Comparison of ENCODE assay signal across 21 mouse cellular contexts in genomic region chr1:146967993-146968392, GRCm38 (mm10).
A peak's percentile ranks its signal among the peaks of the same experiment; 100 is the strongest.
DNase-seq lines count a peak whose midpoint lies in the region; ATAC-seq and TF ChIP-seq lines count a peak whose summit lies in the region.
"Had no signal": no experiment of that assay in that cellular context is flagged by ENCODE, and none has a peak within 500 bp of the region (broad histone marks: within the 10 kb centered on the region; RNA-seq: fewer than 3 reads in every experiment).

No protein-coding gene starts in this region.

- no peak overlapping the region for H3K4me3 ChIP-seq in liver, adult 2 months (ENCODE audit: insufficient read depth, low read depth, low read length)
- no peak overlapping the region for H3K4me3 ChIP-seq in liver, postnatal 0 days (ENCODE audit: low read depth, low read length)
- H3K4me3 ChIP-seq: embryonic facial prominence, embryonic 10.5 days; embryonic facial prominence, embryonic 12.5 days; forebrain, embryonic 13.5 days; forebrain, embryonic 15.5 days had no signal

- no peaks in the 10 kb centered on the region for H3K9me3 ChIP-seq in liver, postnatal 0 days (ENCODE audit: low read length)
- H3K9me3 ChIP-seq: embryonic facial prominence, embryonic 10.5 days; embryonic facial prominence, embryonic 12.5 days; forebrain, embryonic 13.5 days; forebrain, embryonic 15.5 days had no signal

- ATAC-seq in liver, postnatal 0 days, result no peak
- ATAC-seq in granulocyte monocyte progenitor cell, adult 5-6 weeks (replicated peaks; ENCODE audit: poor library complexity, severe bottlenecking), result peak; percentile 98
- ATAC-seq in megakaryocyte, adult 5-6 weeks (ENCODE audit: poor library complexity, severe bottlenecking), result peak; percentile 94
- ATAC-seq: forebrain, embryonic 13.5 days; forebrain, embryonic 15.5 days; forebrain, postnatal 0 days had no signal

- no peaks in the 10 kb centered on the region for H3K79me2 ChIP-seq in liver, adult 2 months (ENCODE audit: control insufficient read depth, insufficient read depth, low read length)

- peak; percentile 31 for DNase-seq in liver, adult 2 months (ENCODE audit: extremely low read depth, low read depth, low spot score)
- no peak for DNase-seq in liver, postnatal 0 days
- peak; percentile 21 for DNase-seq in splenic B cell, adult 2 months (ENCODE audit: low read depth, low spot score)
- DNase-seq in right cerebral cortex, postnatal 10 days (ENCODE audit: low spot score in 2 of 2), result no peak
- DNase-seq in left cerebral cortex, adult 18-20 months (ENCODE audit: low spot score in 2 of 2), result no peak
- no peak for DNase-seq in kidney, adult 9 months
- DNase-seq: adrenal gland, adult 8-10 months; adrenal gland, postnatal 14 days; adrenal gland, postnatal 36 days; cerebellum, adult 11-12 months; cerebellum, adult 8-10 months; cerebellum, adult 9-11 months; cerebellum, postnatal 14 days; cerebellum, postnatal 36 days; forebrain, postnatal 0 days had no signal

- H3K36me3 ChIP-seq in liver, adult 2 months (ENCODE audit: control insufficient read depth, insufficient read depth, low read length), result no peaks in the 10 kb centered on the region
- no peaks in the 10 kb centered on the region for H3K36me3 ChIP-seq in liver, postnatal 0 days (replicated peaks; ENCODE audit: insufficient read depth, low read length)
- H3K36me3 ChIP-seq in splenic B cell, adult 2 months (ENCODE audit: control insufficient read depth, insufficient read depth, low read length, poor library complexity, severe bottlenecking), result no peaks in the 10 kb centered on the region
- H3K36me3 ChIP-seq: embryonic facial prominence, embryonic 10.5 days; embryonic facial prominence, embryonic 12.5 days; forebrain, embryonic 15.5 days had no signal

- no peaks in the 10 kb centered on the region for H3K27me3 ChIP-seq in liver, adult 2 months (ENCODE audit: control insufficient read depth, insufficient read depth, low read length)
- no peaks in the 10 kb centered on the region for H3K27me3 ChIP-seq in liver, postnatal 0 days (ENCODE audit: insufficient read depth, low read length)
- H3K27me3 ChIP-seq in splenic B cell, adult 2 months (ENCODE audit: control insufficient read depth, insufficient read depth, low read length, poor library complexity, severe bottlenecking), result no peaks in the 10 kb centered on the region
- H3K27me3 ChIP-seq: embryonic facial prominence, embryonic 12.5 days; forebrain, embryonic 13.5 days; forebrain, embryonic 15.5 days had no signal

- no peak for TF ChIP-seq CTCF in liver, adult 2 months (IDR thresholded peaks at IDR 0.05; ENCODE audit: low read depth, low read length)
- TF ChIP-seq CTCF in liver, postnatal 0 days (IDR thresholded peaks at IDR 0.05; ENCODE audit: low read depth), result no peak

- no peak for TF ChIP-seq POLR2A in liver, adult 2 months (IDR thresholded peaks at IDR 0.05; ENCODE audit: extremely low read depth, insufficient read depth, low read length)

- 44% methylated on average over 2 of the region's 2 CpGs for WGBS in liver, adult 2 months
- 52% methylated on average over 2 of the region's 2 CpGs for WGBS in liver, postnatal 0 days (ENCODE audit: insufficient replicate concordance)

- no peak overlapping the region for H3K27ac ChIP-seq in liver, adult 2 months (replicated peaks; ENCODE audit: insufficient read depth, low read depth, low read length)
- no peak overlapping the region for H3K27ac ChIP-seq in liver, postnatal 0 days (ENCODE audit: low read depth)
- H3K27ac ChIP-seq: embryonic facial prominence, embryonic 10.5 days; embryonic facial prominence, embryonic 12.5 days; forebrain, embryonic 13.5 days; forebrain, embryonic 15.5 days had no signal

- no peak for TF ChIP-seq EP300 in liver, postnatal 0 days (IDR thresholded peaks at IDR 0.05; ENCODE audit: low read depth)

- no peak overlapping the region for H3K9ac ChIP-seq in liver, adult 2 months (ENCODE audit: low read depth, low read length)
- no peak overlapping the region for H3K9ac ChIP-seq in liver, postnatal 0 days (replicated peaks)
- H3K9ac ChIP-seq: embryonic facial prominence, embryonic 12.5 days; forebrain, embryonic 13.5 days; forebrain, embryonic 15.5 days; forebrain, postnatal 0 days had no signal

- no peaks in the 10 kb centered on the region for H3K4me1 ChIP-seq in liver, adult 2 months (ENCODE audit: control insufficient read depth, insufficient read depth, low read length)
- H3K4me1 ChIP-seq in liver, postnatal 0 days (ENCODE audit: insufficient read depth), result no peaks in the 10 kb centered on the region
- H3K4me1 ChIP-seq: embryonic facial prominence, embryonic 10.5 days; embryonic facial prominence, embryonic 12.5 days; forebrain, embryonic 13.5 days; forebrain, embryonic 15.5 days had no signal

- no peak overlapping the region for H3K4me2 ChIP-seq in liver, postnatal 0 days (ENCODE audit: low read depth, low read length)
- H3K4me2 ChIP-seq: embryonic facial prominence, embryonic 12.5 days; forebrain, embryonic 13.5 days; forebrain, embryonic 15.5 days had no signal

Comparison
In these comparisons a context has a peak if more than half of its experiments do, and no peak if none do; other contexts are left out.
1. DNase-seq: peak in liver, adult 2 months (single experiment) and splenic B cell, adult 2 months (single experiment); none in liver, postnatal 0 days (single experiment), right cerebral cortex, postnatal 10 days (0 of 2), left cerebral cortex, adult 18-20 months (0 of 2) and kidney, adult 9 months (single experiment).